Mouse (Mus musculus): Measurements from ENCODE around the gene Gm13283. TPM values are rescaled to one million over a fixed set of nuclear protein-coding genes. Genes with fewer than 3 reads are reported as not detected.

The Gm13283 gene
- not detected for total RNA-seq (2023)

DNA sequence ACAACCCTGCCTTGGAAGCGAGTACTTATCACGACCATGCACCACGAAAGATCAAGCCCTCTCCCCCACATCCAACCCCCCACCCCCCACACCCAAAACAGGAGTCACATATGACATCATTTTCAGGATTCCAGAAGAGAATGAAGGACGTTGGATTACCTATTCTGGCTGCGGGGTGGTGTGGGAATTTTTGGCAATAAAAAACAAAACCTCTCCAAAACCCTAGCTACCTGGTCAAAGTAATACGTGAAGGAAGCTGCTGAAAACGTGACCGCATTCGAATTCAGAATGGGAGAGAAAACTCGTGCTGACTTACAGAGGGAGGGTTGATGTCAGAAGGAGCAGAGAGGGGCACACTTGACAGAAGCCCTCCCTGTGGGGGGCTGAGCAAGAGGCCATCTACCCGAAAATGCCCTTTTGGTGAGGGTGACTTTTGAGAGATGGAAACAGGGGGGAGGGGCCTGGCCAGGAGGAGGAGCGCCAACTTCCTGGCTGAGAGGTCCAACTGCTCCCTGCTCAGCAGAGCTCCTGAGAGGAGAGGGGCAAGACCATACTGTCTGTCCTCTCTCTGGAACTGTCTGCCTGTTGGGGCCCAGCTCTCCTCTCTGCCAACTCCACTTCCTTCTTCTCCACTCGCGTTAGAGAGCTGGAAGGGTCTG lies at the start of gene Gm13283:
Gene Gm13283, plus strand, starts transcription at position 510 of the 659 bp plus-strand sequence.

DNA sequence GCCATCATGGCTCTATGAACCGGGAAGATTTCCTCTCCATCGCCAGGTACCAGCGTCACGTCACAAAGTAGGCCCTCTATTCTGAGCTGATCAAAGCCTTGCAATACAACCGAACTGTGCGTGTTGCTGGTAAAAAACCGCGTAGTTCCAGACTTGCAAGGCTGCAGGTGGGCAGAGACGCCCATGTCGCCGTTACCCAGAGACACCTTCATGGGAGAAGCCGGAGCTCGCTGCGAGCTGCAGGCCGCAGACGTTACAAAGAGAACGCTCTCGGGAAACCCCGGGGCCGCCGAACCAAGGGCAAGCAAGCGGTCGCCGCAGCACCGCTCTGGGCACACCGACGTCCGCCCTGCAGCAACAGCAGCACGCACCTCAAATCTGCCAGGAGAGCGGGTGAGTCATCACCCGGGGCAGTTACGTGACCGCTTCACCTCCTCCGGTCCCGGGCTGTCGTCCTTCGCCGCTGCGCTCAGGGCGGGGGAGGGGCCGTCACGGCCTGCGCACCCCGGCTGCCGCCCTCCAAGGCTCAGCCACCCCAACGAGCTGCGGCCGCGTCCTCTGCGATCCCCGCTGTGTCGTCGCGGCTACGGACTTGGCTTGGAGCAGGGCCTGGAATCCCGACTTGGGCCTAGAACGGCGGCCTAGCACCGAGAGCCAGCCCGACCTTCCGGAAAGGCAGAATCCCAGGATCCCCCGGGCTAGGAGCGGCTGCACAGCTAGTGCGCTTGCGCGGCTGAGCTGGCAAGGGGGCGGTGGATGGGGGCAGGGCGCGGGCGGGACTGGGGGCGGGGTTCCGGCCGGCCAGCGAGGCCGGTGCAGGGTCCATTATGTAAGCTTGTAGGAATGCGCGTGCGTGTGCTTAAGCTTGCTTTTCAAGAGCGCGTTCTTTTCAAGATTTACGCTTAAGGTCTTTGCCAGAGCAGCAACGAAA lies 37.9 kb upstream of the Gm13283 start, which contains the start of the genes Gm26566 and Klhl9:
Gene Gm26566, plus strand, starts transcription at position 15 of the 931 bp plus-strand sequence.
Gene Klhl9, minus strand, starts transcription at position 675 of the 931 bp plus-strand sequence.

GRCm38 (mm10) chr4:88754818-88755340 lies 5.0 kb upstream of the Gm13283 start, which contains the start of gene Gm13271:
Gene Gm13271, plus strand, starts transcription at chr4:88754868.

DNA sequence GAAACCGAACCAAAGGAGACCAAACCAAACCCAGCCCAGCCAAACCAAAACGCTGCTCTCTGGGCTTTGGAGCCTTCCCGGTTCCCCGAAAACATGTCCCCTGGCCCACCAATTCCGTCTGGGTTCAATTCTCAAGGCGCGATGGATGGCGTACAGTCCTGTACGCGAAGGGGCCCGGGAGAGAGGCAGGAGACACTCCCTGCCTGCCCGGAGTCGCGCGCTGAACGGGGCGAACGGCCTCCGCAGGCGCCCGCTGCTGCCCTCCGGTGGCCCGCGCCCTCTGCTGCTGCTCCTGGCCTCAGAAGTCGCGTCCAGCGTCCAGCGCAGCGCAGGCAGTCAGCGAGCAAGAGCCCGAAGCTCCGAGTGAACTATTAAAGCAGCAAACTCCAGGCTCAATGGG lies 13.6 kb downstream of the Gm13283 start, which contains the start of gene Gm13290:
Gene Gm13290, plus strand, starts transcription at position 301 of the 400 bp plus-strand sequence.

GRCm38 (mm10) chr4:88776622-88777021 lies 16.7 kb downstream of the Gm13283 start, which contains the start of gene Gm13289:
Gene Gm13289, plus strand, starts transcription at chr4:88776922.

DNA sequence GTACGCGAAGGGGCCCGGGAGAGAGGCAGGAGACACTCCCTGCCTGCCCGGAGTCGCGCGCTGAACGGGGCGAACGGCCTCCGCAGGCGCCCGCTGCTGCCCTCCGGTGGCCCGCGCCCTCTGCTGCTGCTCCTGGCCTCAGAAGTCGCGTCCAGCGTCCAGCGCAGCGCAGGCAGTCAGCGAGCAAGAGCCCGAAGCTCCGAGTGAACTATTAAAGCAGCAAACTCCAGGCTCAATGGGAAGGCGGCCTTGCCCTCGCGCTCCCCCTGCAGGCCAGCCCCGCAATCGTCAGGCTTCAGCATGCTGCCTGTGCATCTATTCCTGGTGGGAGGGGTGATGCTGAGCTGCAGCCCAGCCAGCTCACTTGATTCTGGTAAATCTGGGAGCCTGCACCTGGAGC lies 19.6 kb downstream of the Gm13283 start, which contains the start of gene Gm13272:
Gene Gm13272, plus strand, starts transcription at position 301 of the 400 bp plus-strand sequence.

DNA sequence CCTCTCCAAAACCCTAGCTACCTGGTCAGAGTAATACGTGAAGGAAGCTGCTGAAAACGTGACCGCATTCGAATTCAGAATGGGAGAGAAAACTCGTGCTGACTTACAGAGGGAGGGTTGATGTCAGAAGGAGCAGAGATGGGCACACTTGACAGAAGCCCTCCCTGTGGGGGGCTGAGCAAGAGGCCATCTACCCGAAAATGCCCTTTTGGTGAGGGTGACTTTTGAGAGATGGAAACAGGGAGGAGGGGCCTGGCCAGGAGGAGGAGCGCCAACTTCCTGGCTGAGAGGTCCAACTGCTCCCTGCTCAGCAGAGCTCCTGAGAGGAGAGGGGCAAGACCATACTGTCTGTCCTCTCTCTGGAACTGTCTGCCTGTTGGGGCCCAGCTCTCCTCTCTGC lies 21.9 kb downstream of the Gm13283 start, which contains the start of gene Ifnz:
Gene Ifnz, plus strand, starts transcription at position 301 of the 400 bp plus-strand sequence.

DNA sequence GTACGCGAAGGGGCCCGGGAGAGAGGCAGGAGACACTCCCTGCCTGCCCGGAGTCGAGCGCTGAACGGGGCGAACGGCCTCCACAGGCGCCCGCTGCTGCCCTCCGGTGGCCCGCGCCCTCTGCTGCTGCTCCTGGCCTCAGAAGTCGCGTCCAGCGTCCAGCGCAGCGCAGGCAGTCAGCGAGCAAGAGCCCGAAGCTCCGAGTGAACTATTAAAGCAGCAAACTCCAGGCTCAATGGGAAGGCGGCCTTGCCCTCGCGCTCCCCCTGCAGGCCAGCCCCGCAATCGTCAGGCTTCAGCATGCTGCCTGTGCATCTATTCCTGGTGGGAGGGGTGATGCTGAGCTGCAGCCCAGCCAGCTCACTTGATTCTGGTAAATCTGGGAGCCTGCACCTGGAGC lies 25.5 kb downstream of the Gm13283 start, which contains the start of gene Gm13276:
Gene Gm13276, plus strand, starts transcription at position 301 of the 400 bp plus-strand sequence.

DNA sequence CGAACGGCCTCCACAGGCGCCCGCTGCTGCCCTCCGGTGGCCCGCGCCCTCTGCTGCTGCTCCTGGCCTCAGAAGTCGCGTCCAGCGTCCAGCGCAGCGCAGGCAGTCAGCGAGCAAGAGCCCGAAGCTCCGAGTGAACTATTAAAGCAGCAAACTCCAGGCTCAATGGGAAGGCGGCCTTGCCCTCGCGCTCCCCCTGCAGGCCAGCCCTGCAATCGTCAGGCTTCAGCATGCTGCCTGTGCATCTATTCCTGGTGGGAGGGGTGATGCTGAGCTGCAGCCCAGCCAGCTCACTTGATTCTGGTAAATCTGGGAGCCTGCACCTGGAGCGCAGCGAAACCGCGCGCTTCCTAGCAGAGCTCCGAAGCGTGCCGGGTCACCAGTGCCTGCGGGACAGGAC lies 28.5 kb downstream of the Gm13283 start, which contains the start of gene Gm13277:
Gene Gm13277, plus strand, starts transcription at position 231 of the 400 bp plus-strand sequence.

GRCm38 (mm10) chr4:88791250-88791649 lies 31.3 kb downstream of the Gm13283 start, which contains the start of gene Gm13278:
Gene Gm13278, plus strand, starts transcription at chr4:88791550.

GRCm38 (mm10) chr4:88793936-88794675 lies 34.2 kb downstream of the Gm13283 start, which contains the start of gene Gm13275:
Gene Gm13275, plus strand, starts transcription at chr4:88794487.

DNA sequence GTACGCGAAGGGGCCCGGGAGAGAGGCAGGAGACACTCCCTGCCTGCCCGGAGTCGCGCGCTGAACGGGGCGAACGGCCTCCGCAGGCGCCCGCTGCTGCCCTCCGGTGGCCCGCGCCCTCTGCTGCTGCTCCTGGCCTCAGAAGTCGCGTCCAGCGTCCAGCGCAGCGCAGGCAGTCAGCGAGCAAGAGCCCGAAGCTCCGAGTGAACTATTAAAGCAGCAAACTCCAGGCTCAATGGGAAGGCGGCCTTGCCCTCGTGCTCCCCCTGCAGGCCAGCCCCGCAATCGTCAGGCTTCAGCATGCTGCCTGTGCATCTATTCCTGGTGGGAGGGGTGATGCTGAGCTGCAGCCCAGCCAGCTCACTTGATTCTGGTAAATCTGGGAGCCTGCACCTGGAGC lies 37.2 kb downstream of the Gm13283 start, which contains the start of gene Gm13279:
Gene Gm13279, plus strand, starts transcription at position 301 of the 400 bp plus-strand sequence.

DNA sequence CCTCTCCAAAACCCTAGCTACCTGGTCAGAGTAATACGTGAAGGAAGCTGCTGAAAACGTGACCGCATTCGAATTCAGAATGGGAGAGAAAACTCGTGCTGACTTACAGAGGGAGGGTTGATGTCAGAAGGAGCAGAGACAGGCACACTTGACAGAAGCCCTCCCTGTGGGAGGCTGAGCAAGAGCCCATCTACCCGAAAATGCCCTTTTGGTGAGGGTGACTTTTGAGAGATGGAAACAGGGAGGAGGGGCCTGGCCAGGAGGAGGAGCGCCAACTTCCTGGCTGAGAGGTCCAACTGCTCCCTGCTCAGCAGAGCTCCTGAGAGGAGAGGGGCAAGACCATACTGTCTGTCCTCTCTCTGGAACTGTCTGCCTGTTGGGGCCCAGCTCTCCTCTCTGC lies 39.4 kb downstream of the Gm13283 start, which contains the start of gene Gm13285:
Gene Gm13285, plus strand, starts transcription at position 301 of the 400 bp plus-strand sequence.

DNA sequence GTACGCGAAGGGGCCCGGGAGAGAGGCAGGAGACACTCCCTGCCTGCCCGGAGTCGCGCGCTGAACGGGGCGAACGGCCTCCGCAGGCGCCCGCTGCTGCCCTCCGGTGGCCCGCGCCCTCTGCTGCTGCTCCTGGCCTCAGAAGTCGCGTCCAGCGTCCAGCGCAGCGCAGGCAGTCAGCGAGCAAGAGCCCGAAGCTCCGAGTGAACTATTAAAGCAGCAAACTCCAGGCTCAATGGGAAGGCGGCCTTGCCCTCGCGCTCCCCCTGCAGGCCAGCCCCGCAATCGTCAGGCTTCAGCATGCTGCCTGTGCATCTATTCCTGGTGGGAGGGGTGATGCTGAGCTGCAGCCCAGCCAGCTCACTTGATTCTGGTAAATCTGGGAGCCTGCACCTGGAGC lies 43.0 kb downstream of the Gm13283 start, which contains the start of gene Gm13287:
Gene Gm13287, plus strand, starts transcription at position 301 of the 400 bp plus-strand sequence.

GRCm38 (mm10) chr4:88805231-88805630 lies 45.3 kb downstream of the Gm13283 start, which contains the start of gene Gm13288:
Gene Gm13288, plus strand, starts transcription at chr4:88805531.

Other genes starting within 250 kb of the Gm13283 start
- not detected for gene Ifnb1, start 237.3 kb upstream of the Gm13283 start, total RNA-seq (2023)
- gene Ifna15, start 201.9 kb upstream of the Gm13283 start, total RNA-seq (2023) = not detected
- gene Ifna14, start 188.3 kb upstream of the Gm13283 start, total RNA-seq (2023) = not detected
- gene Ifna9, start 167.7 kb upstream of the Gm13283 start, total RNA-seq (2023) = not detected
- gene Ifna12, start 156.7 kb upstream of the Gm13283 start, total RNA-seq (2023) = not detected
- not detected for gene C87499, start 125.7 kb upstream of the Gm13283 start, total RNA-seq (2023)
- not detected for gene Ifna13, start 115.7 kb upstream of the Gm13283 start, total RNA-seq (2023)
- gene Ifna16, start 83.2 kb upstream of the Gm13283 start, total RNA-seq (2023) = not detected
- gene Ifna2, start 76.2 kb upstream of the Gm13283 start, total RNA-seq (2023) = not detected
- gene Ifnab, start 68.8 kb upstream of the Gm13283 start, total RNA-seq (2023) = not detected
- gene Gm26566, start 38.3 kb upstream of the Gm13283 start, total RNA-seq (2023) = 1 to 10 TPM; 1.5 to 2.7 TPM
- gene Klhl9, start 37.7 kb upstream of the Gm13283 start, total RNA-seq (2023) = 10 to 100 TPM; 48.9 to 52.0 TPM
- not detected for gene Gm13271, start 5.3 kb upstream of the Gm13283 start, total RNA-seq (2023)
- gene Gm13290, start 13.7 kb downstream of the Gm13283 start, total RNA-seq (2023) = under 1 TPM in 1 of 2 experiments, not detected in 1; 0.64 TPM
- gene Gm13289, start 16.8 kb downstream of the Gm13283 start, total RNA-seq (2023) = not detected
- gene Gm13272, start 19.7 kb downstream of the Gm13283 start, total RNA-seq (2023) = not detected
- gene Ifnz, start 22.0 kb downstream of the Gm13283 start, total RNA-seq (2023) = not detected
- not detected for gene Gm13276, start 25.6 kb downstream of the Gm13283 start, total RNA-seq (2023)
- not detected for gene Gm13277, start 28.5 kb downstream of the Gm13283 start, total RNA-seq (2023)
- gene Gm13278, start 31.4 kb downstream of the Gm13283 start, total RNA-seq (2023) = not detected
- not detected for gene Gm13275, start 34.4 kb downstream of the Gm13283 start, total RNA-seq (2023)
- not detected for gene Gm13279, start 37.3 kb downstream of the Gm13283 start, total RNA-seq (2023)
- gene Gm13285, start 39.5 kb downstream of the Gm13283 start, total RNA-seq (2023) = not detected
- not detected for gene Gm13287, start 43.1 kb downstream of the Gm13283 start, total RNA-seq (2023)
- gene Gm13288, start 45.4 kb downstream of the Gm13283 start, total RNA-seq (2023) = not detected
- not detected for gene Ifna7, start 56.1 kb downstream of the Gm13283 start, total RNA-seq (2023)
- gene Ifna11, start 59.8 kb downstream of the Gm13283 start, total RNA-seq (2023) = not detected
- not detected for gene Ifna6, start 67.3 kb downstream of the Gm13283 start, total RNA-seq (2023)
- gene Ifna5, start 75.4 kb downstream of the Gm13283 start, total RNA-seq (2023) = not detected
- gene Ifna4, start 81.7 kb downstream of the Gm13283 start, total RNA-seq (2023) = not detected
- not detected for gene Ifna1, start 90.0 kb downstream of the Gm13283 start, total RNA-seq (2023)
- not detected for gene Ifne, start 120.1 kb downstream of the Gm13283 start, total RNA-seq (2023)